Mouse (Mus musculus): ENCODE measurements around the gene Rdh7.

GRCm38 (mm10) chr10:127891481-127891880 lies 2.9 kb upstream of the Rdh7 start:
- TF ChIP-seq GATA1 (IDR thresholded peaks at IDR 0.05; ENCODE audit: borderline replicate concordance, low read length) (no peak), FLI1 (IDR thresholded peaks at IDR 0.05; ENCODE audit: low read length) (no peak)
